Mouse (Mus musculus): ENCODE measurements at regions not wholly inside any gene's neighbourhood (a gene's known extent, or its start where the extent isn't known, plus 50 kb on each side); places are given as distances from the start of the nearest gene placed in this dataset.

- Histone ChIP-seq H3K27ac (ENCODE audit: poor library complexity, severe bottlenecking) (no peak overlapping the region; the same call in 1 of the 2 replicates), H3K4me3 (no peak overlapping the region), H3K9ac (no peak overlapping the region), H3K9me3 (replicated peaks) (no peaks in the 10 kb centered on the region), H3K36me3 (no peaks in the 10 kb centered on the region), H3K4me1 (replicated peaks) (peaks cover 12% of the 10 kb centered on the region), H3K27me3 (replicated peaks) (no peaks in the 10 kb centered on the region), H3K4me2 (no peak overlapping the region)
- no peak for ATAC-seq (ENCODE audit: insufficient number of reproducible peaks, low FRiP score)
- WGBS: 43% methylated on average over 2 of the region's 2 CpGs
These were observed 140.3 kb downstream of the Cxcl12 start for GRCm38 (mm10) chr6:117308636-117309035.

- no peak for ATAC-seq (ENCODE audit: insufficient number of reproducible peaks, low FRiP score)
- no peak overlapping the region for H3K27ac ChIP-seq (ENCODE audit: poor library complexity, severe bottlenecking)
These were observed 144.8 kb downstream of the Cxcl12 start for GRCm38 (mm10) chr6:117312891-117313781.

GRCm38 (mm10) chr6:117313944-117314566, 145.7 kb downstream of the Cxcl12 start:
- Histone ChIP-seq H3K4me2 (no peak overlapping the region), H3K4me3 (no peak overlapping the region), H3K27me3 (replicated peaks) (no peaks in the 10 kb centered on the region), H3K27ac (ENCODE audit: poor library complexity, severe bottlenecking) (no peak overlapping the region), H3K4me1 (replicated peaks) (peaks cover 7% of the 10 kb centered on the region), H3K9me3 (replicated peaks) (no peaks in the 10 kb centered on the region), H3K9ac (0 out of 2 replicates have a peak overlapping the region, but pooled peaks have one; percentile 19), H3K36me3 (no peaks in the 10 kb centered on the region)
- WGBS: 53% methylated on average over 6 of the region's 6 CpGs
- ATAC-seq (ENCODE audit: insufficient number of reproducible peaks, low FRiP score): no peak

More at GRCm38 (mm10) chr6:117312891-117313781, 144.8 kb downstream of the Cxcl12 start:
- Histone ChIP-seq H3K4me3 (no peak overlapping the region), H3K4me1 (replicated peaks) (peaks cover 14% of the 10 kb centered on the region), H3K36me3 (no peaks in the 10 kb centered on the region), H3K9ac (no peak overlapping the region), H3K27me3 (replicated peaks) (no peaks in the 10 kb centered on the region), H3K4me2 (no peak overlapping the region), H3K9me3 (replicated peaks) (no peaks in the 10 kb centered on the region)
- WGBS: 78% methylated on average over 13 of the region's 13 CpGs

- Histone ChIP-seq H3K27ac (ENCODE audit: poor library complexity, severe bottlenecking) (no peak overlapping the region), H3K27me3 (replicated peaks) (no peaks in the 10 kb centered on the region), H3K9me3 (replicated peaks) (no peaks in the 10 kb centered on the region), H3K4me2 (no peak overlapping the region), H3K4me1 (replicated peaks) (peaks cover 26% of the 10 kb centered on the region), H3K9ac (no peak overlapping the region), H3K4me3 (no peak overlapping the region), H3K36me3 (no peaks in the 10 kb centered on the region)
- no peak for ATAC-seq (ENCODE audit: insufficient number of reproducible peaks, low FRiP score)
These were observed 155.0 kb downstream of the Cxcl12 start for GRCm38 (mm10) chr6:117323301-117323700.

DNA sequence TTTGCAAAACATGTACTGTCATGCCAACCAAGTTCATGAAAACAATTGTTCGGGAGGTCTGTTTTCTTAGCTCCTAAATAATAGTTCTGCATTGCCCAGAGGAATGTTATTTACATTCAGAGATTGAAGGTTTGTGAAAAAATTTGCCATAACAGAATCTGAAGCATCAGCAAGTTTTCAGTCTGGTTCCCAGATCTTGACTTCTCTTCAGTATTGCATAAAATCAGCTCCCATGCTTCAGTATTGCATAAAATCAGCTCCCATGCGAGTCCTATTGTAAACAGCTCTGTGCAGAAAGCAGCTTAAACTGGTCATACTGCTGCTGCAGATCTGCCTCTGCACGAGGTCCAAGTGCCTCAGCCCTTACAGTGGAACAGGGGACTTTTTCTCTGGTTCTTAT, 155.5 kb downstream of the Cxcl12 start:
- 65% methylated on average over 3 of the region's 3 CpGs for WGBS

DNA sequence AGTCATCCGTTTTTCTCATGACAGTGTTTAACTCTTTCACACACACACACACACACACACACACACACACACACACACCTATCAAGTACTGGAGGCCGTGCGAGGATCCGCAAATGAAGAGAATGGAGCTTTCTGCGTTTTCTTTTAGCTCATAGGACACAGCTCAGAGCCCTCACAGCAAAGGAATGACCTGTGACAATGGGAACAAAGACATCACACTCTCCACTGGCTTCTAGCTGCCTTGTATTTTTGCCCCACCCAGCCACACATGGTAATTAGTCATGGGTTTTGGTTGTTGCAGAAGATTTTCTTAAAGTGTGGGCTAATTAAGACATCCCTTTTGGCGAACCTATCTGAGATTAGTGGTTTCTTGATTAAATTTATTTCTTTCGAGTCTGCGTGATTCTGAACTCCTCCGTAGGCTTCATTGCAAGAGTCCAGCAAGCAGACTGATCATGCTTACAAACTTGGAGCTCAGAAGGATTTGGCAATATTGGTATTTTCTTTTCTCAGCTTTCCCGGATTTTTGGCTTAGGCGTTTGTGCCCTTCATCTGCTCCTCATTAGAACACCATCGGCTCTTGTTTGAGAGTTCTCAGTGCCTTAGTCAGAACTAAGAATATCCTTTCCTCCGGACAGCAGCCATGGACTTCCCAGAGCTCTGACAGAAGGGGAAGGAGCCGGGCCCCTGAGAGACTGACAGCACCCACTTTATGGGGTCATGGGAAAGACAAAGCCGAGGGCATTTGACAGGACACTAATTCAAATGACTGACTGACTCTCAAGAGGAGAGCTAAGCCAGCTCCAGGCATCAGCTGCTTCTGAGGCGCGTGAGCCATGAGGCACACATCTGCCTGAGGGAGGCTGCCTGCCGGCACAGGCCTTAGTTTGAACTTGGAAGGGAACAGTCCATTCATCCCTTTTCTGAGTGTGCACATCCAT, 158.8 kb downstream of the Cxcl12 start:
- ATAC-seq (ENCODE audit: insufficient number of reproducible peaks, low FRiP score): peak; percentile 53; the same call in 1 of the 2 replicates
- Histone ChIP-seq H3K4me3 (no peak overlapping the region), H3K27me3 (replicated peaks) (no peaks in the 10 kb centered on the region), H3K4me1 (replicated peaks) (peaks cover 45% of the 10 kb centered on the region), H3K4me2 (no peak overlapping the region), H3K36me3 (no peaks in the 10 kb centered on the region), H3K9ac (no peak overlapping the region), H3K9me3 (replicated peaks) (no peaks in the 10 kb centered on the region), H3K27ac (ENCODE audit: poor library complexity, severe bottlenecking) (peak overlapping the region; percentile 66)
- WGBS: 54% methylated on average over 18 of the region's 18 CpGs

More for the DNA sequence above, 155.5 kb downstream of the Cxcl12 start:
- no peak for ATAC-seq (ENCODE audit: insufficient number of reproducible peaks, low FRiP score)
- no peaks in the 10 kb centered on the region for H3K36me3 ChIP-seq
- no peaks in the 10 kb centered on the region for H3K27me3 ChIP-seq (replicated peaks)
- H3K4me1 ChIP-seq (replicated peaks): peaks cover 32% of the 10 kb centered on the region
- no peak overlapping the region for H3K4me2 ChIP-seq
- H3K27ac ChIP-seq (ENCODE audit: poor library complexity, severe bottlenecking): no peak overlapping the region
- H3K9ac ChIP-seq: no peak overlapping the region
- H3K9me3 ChIP-seq (replicated peaks): no peaks in the 10 kb centered on the region
- H3K4me3 ChIP-seq: no peak overlapping the region

DNA sequence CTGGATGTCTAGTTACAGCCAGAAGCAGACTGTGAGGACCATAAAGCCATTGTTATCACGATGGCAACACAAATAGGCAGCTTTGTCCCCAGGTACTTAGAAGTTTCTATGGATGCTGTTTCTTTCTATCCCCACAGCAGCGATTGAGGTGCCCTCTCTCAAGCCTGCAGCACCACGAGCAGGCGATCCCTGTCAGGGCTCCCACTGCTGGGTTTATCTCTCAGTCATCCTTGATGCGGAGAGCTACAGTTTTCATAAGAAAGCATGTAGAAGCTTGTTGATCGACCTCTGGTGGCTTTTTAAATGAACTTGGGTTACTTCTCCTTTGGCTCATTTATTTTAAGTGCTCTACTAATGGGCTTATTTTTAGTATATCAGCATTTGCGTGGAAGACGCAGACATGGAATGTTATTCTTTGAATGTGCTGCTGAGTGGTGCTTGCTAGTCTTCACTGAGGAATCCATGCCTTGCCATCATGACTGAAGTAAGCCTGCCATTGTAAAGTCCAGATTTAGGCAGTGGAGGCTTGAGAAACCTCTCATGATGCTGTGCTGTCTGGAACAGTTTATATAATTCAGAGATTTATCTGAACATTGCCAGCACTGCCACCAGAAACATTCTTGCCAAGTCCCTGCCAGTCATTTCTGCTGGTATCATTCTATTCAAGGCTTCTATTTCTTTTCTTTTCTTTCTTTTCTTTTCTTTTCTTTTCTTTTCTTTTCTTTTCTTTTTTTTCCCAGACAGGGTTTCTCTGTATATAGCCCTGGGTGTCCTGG, 161.0 kb downstream of the Cxcl12 start:
- no peaks in the 10 kb centered on the region for H3K9me3 ChIP-seq (replicated peaks)
- WGBS: 33% methylated on average over 8 of the region's 8 CpGs
- H3K27me3 ChIP-seq (replicated peaks): no peaks in the 10 kb centered on the region
- no peak overlapping the region for H3K9ac ChIP-seq
- H3K4me3 ChIP-seq: no peak overlapping the region
- H3K36me3 ChIP-seq: no peaks in the 10 kb centered on the region
- peak overlapping the region; percentile 54 for H3K27ac ChIP-seq (ENCODE audit: poor library complexity, severe bottlenecking)
- H3K4me1 ChIP-seq (replicated peaks): peaks cover 45% of the 10 kb centered on the region
- no peak overlapping the region; the same call in 1 of the 2 replicates for H3K4me2 ChIP-seq
- no peak for ATAC-seq (ENCODE audit: insufficient number of reproducible peaks, low FRiP score)

DNA sequence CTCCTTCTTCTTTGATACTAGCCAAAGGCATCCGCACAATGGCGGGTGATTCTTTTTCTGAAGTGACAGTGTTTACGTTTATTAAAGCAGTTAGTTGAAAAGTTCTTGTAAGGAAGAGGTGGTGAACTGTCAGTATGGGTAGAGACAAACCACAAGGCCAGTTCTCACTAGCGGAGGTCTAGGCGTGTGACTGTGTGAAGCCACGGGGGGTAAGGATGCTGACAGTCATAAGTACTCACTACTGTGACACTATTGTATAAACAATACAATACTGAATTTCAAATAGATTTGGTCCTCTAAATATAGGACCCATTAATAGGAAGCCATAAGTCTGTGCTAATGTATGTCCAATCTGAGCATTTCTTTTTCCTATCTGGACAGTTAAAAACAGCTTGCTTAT, 161.9 kb downstream of the Cxcl12 start:
- Histone ChIP-seq H3K9ac (no peak overlapping the region), H3K9me3 (replicated peaks) (no peaks in the 10 kb centered on the region), H3K4me1 (replicated peaks) (peaks cover 40% of the 10 kb centered on the region), H3K4me2 (no peak overlapping the region), H3K4me3 (no peak overlapping the region), H3K36me3 (no peaks in the 10 kb centered on the region), H3K27ac (ENCODE audit: poor library complexity, severe bottlenecking) (0 out of 2 replicates have a peak overlapping the region, but pooled peaks have one; percentile 10), H3K27me3 (replicated peaks) (no peaks in the 10 kb centered on the region)
- 74% methylated on average over 6 of the region's 6 CpGs for WGBS
- no peak for ATAC-seq (ENCODE audit: insufficient number of reproducible peaks, low FRiP score)

DNA sequence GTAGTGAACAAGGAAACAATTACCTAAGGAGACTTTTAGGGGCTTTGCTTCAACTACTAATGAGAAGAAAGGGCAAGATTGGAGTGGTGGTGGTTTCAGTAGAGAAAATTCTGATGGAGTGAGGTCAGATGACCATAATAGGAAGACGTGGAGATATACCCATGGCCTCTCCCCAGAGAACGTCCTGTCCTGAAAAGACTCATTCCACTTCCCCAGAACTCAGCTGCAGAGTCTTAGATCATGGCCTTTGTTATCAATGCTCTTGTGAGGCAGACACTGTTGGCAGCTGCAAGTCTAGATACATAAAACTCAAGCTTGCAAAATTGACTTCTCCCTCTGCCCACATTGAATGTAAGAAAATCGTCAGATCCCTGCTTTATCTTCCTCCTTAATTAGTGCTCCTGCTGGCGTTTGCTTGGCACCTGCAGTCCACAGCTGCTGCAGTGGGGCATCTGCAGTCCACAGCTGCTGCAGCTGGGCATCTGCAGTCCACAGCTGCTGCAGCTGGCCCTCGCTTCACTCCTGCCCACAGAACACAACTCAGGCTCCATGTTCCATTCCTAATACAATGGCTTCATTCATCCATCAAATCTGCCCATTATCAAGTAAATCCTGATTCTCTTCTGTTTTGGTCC, 162.5 kb downstream of the Cxcl12 start:
- H3K4me1 ChIP-seq (replicated peaks): peaks cover 39% of the 10 kb centered on the region
- H3K9ac ChIP-seq: no peak overlapping the region
- H3K27me3 ChIP-seq (replicated peaks): no peaks in the 10 kb centered on the region
- no peak overlapping the region for H3K4me2 ChIP-seq
- H3K4me3 ChIP-seq: no peak overlapping the region
- no peaks in the 10 kb centered on the region for H3K36me3 ChIP-seq
- no peak for ATAC-seq (ENCODE audit: insufficient number of reproducible peaks, low FRiP score)
- no peak overlapping the region for H3K27ac ChIP-seq (ENCODE audit: poor library complexity, severe bottlenecking)
- H3K9me3 ChIP-seq (replicated peaks): no peaks in the 10 kb centered on the region
- WGBS: 19% methylated on average over 5 of the region's 5 CpGs

- no peaks in the 10 kb centered on the region for H3K27me3 ChIP-seq (replicated peaks)
- ATAC-seq (ENCODE audit: insufficient number of reproducible peaks, low FRiP score): no peak
- H3K36me3 ChIP-seq: no peaks in the 10 kb centered on the region
- no peaks in the 10 kb centered on the region for H3K9me3 ChIP-seq (replicated peaks)
- H3K27ac ChIP-seq (ENCODE audit: poor library complexity, severe bottlenecking): no peak overlapping the region
- H3K9ac ChIP-seq: no peak overlapping the region
- WGBS: 50% methylated on average over 6 of the region's 6 CpGs
- H3K4me2 ChIP-seq: no peak overlapping the region
- H3K4me1 ChIP-seq (replicated peaks): peaks cover 24% of the 10 kb centered on the region
- H3K4me3 ChIP-seq: no peak overlapping the region
These were observed 164.3 kb downstream of the Cxcl12 start for GRCm38 (mm10) chr6:117332641-117333040.

Measured in heart, embryonic 12.5 days (tissue).